Mouse (Mus musculus): ENCODE results near the gene Klrg1. TPM values are rescaled to one million over a fixed set of nuclear protein-coding genes. Genes with fewer than 3 reads are reported as not detected.
A peak's percentile ranks its signal among the peaks of the same experiment; 100 is the strongest.

Klrg1 gene
- total RNA-seq (2021), result under 1 TPM in 1 of 2 experiments, not detected in 1; 0.42 TPM
- long read RNA-seq, experiment 1, partial matches to known transcripts, result 0 of 1 reads
- long read RNA-seq, experiment 1, other reads (novel, unspliced or antisense), result 1 of 1 reads
- long read RNA-seq, experiment 2, result 0 reads

DNA sequence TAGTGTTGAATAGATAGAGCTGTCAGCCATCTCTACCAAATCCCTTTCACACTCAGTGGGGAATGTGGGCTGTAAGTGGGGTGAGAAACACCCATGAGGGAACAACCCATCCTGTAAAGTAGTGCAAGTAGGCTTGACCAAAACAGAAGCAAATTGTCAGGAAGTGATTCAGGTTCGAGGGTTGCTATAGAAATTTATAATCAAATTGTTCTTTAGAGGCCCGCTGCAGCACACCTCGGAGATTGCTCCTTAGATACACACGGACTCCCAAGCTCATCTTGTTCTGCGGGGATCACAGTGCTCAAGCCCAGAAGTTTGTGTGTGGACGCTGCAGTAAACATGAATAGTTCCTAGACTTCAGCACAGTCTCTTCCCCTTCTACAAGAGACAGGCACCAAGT, at the start of gene Klrg1:
Gene Klrg1, minus strand, starts transcription at position 101 of the 400 bp plus-strand sequence.
- DNase-seq, result no peak

GRCm38 (mm10) chr6:122325361-122325975, 42.8 kb upstream of the Klrg1 start:
- DNase-seq, result no peak

- no peak for DNase-seq
These were observed 36.0 kb upstream of the Klrg1 start for GRCm38 (mm10) chr6:122318726-122319125.

- no peak for DNase-seq
These were observed 27.6 kb upstream of the Klrg1 start for GRCm38 (mm10) chr6:122310187-122310820.

- DNase-seq, result no peak
These were observed 26.8 kb upstream of the Klrg1 start for GRCm38 (mm10) chr6:122309446-122309960.

- peak; percentile 94 for DNase-seq
These were observed 26.1 kb upstream of the Klrg1 start, which contains the start of gene M6pr for GRCm38 (mm10) chr6:122308505-122309393. TSS of gene M6pr (plus strand) at chr6:122308720.

DNA sequence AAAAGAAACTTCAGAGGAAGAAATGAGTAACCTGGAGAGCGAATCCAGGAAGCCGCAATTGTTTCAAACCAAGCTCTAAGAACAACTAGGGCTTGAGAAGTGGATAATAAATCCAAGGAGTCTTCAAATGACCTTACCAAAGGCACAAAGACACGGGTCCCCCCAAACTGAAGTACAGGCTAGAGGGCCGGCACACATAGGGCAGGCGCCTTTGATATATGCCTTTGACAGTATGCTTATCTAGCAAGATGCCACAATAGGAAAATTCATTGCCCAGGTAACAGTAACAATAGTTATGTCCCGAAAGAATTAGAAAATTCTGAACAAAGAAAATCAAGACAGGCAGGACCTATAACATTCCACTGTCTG, 25.4 kb upstream of the Klrg1 start:
- no peak for DNase-seq

GRCm38 (mm10) chr6:122306707-122307106, 24.0 kb upstream of the Klrg1 start:
- no peak for DNase-seq

GRCm38 (mm10) chr6:122304790-122305555, 22.3 kb upstream of the Klrg1 start:
- no peak for DNase-seq

DNA sequence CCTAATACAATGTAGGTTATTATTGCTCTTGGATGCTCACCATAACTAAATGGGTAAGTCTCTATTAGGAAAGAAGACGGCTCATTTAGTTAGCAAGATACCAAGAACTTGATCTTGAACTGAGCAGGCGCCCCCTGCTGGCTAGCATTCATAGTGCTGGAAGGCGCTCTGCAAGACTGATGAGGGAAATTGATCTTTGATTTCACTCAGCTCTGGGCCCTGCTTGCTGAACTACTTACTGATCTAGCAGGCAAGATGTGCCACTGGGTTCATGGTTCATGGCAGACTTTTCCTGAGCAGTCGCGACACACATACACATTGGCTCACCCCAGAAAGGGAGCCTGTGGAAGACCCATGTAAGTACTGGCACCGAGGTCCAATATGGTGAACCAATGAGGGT, 21.7 kb upstream of the Klrg1 start:
- peak; percentile 90 for DNase-seq

DNA sequence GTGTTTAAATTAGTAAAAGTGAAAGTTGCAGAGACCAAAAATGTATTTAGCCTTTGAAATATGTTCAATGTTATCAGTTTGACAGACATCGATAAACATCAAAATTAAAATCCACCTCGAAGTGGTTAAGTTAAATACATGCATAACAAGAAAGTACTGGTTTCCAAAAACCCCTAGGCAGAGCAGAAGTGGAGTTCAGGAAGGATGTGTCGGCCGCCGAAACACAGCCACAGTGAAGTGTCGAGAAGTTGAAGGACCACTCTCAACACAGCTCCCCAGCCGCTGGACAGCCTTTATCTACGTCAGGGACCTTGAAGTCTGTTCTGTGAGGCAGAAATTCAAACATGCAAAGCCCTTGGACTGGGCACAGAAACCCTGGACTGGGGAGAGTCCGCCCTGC, 20.8 kb upstream of the Klrg1 start:
- DNase-seq, result peak; percentile 28

DNA sequence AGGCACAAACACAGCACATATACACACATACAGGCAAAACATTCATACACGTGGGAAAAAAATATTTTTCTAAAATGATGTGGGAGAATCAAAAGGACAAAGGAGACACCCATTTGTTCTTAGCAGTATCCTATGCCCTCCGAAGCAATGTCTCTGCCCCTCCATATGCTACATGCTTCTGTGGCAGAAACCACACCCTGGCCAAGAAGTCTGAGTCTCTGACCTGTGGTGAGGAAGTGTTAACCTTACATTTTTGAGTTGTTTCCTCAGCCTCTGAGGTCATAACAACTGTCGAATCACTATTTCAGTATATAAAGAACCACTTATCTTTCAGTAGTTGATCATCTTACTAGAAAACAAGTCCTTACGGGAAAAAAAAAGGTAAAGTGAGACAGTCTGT, 20.0 kb upstream of the Klrg1 start:
- no peak for DNase-seq

DNA sequence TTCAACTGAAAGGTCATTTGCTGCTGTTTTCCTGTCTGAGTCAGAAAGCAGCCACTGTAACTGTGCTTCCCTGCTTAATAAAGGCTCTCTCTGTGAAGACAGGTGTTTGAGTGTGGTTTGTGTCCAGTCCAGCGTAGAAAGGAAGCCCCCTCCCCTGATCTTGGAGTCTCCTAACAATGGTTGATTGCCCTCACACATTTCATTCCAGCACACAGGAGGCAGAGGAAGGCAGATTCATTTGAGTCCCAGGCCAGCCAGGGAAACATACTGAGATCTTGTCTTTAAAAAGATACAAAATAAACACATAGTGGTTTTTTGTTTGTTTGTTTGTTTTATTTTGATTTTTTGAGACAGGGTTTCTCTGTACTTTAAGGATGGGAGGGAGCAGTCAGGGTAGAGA, 19.4 kb upstream of the Klrg1 start:
- DNase-seq, result no peak

DNA sequence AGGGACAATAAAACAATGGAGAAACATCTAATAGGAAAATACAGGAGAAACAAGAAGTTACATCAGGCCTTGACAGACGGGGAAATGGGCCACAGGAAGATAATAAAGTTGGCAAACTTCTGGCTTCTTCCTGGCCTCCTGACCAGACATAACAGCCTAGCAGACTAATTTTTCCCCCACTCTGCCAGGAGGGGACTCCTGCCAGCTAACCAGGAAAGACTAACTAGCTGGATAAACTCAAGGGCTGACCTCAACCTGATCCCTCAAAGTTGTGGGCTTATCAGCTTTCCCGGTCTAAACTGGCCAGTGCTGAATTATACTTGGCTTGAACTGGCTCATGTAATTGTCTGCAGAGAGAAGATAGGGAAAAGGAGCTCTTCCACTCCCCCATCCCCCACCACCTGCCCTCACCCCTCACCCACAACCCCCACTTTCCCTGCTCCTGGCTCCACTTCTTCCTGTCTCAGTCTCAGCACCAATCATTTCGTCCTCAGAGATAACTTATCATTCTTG, 17.0 kb upstream of the Klrg1 start:
- no peak for DNase-seq

GRCm38 (mm10) chr6:122298223-122298609, 15.5 kb upstream of the Klrg1 start:
- no peak for DNase-seq

DNA sequence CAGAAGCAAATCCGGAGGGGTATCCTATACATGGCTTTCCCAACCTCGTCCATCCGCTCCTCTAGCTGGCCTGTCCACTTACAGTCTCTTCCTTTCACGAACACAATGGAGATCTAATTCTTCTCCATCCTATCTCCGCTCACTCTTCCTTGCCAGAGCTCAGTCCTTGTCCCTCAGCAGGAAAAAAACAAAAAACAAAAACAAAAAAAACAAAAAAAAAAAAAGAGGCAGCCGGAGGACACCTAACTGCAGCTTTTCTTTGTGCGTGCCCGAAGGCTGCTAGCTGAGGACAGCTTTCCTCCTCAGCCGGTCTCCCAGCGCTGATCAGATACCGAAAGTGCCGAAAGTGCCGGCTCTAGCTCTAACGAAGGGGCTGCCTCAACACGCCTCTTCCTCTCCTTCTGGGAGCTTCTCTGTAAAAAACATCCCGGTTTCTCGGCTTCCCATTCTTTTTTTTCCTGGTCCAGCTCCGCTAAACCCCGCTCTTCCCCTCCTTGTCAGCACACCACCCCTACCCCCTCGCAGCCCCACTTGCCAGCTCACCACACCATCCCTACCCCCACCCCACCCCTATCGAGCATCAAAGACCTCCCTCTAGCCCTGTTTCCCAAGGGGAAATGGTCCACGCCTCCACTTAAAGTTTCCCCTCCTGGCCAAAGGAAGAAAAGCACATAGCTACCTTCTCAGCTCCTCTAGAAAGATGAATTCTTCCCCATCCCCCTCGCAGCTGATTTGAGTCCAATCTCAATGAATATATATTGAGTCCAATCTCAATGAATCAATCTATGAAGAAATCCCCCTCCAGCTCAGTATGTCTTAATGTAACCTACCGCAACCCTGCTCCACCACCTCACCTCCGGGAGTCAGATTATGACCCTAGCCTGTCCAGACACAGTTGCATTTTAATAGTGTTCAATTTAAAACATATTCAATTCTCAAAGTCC, 14.9 kb upstream of the Klrg1 start:
- peak; percentile 29 for DNase-seq

- no peak for DNase-seq
These were observed 14.2 kb upstream of the Klrg1 start for GRCm38 (mm10) chr6:122296918-122297278.

- DNase-seq, result no peak
These were observed 12.6 kb upstream of the Klrg1 start for GRCm38 (mm10) chr6:122295242-122295641.

- no peak for DNase-seq
These were observed 11.6 kb upstream of the Klrg1 start for GRCm38 (mm10) chr6:122294290-122294689.

- no peak for DNase-seq
These were observed 11.1 kb upstream of the Klrg1 start for GRCm38 (mm10) chr6:122293796-122294195.

DNA sequence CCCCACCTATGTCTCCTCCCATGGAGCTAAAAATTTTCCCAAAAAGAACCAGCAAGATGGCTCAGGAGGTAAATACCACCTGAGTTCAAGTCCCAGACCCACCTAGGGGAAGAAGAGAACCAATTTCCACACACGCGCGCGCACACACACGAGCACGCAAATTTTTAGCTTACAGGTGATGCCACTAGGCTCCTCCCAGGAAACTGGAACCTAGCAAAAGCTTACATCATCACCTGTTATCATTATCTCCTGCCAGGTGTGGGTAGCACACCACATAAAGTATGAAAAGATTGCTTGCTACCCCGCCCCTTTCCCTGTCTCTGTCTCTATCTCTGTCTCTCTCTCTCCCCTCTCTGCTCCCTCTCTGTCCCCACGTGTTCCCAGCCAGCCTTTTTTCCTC, 10.4 kb upstream of the Klrg1 start:
- DNase-seq, result no peak

Measured in adrenal gland, postnatal 10 days (tissue).